Mouse (Mus musculus) C2C12 (cell line): ENCODE measurements around the gene Sp6. TPM values are rescaled to one million over a fixed set of nuclear protein-coding genes. Genes with fewer than 3 reads are reported as not detected.
A peak's percentile ranks its signal among the peaks of the same experiment; 100 is the strongest.

Experiments used
- H3K27me3 ChIP-seq: one replicate; pipeline ENCODE4 v1.6.1; 2011; ENCODE audit not compliant: control insufficient read depth, insufficient read depth, insufficient read length
- H3K36me3 ChIP-seq: one replicate; pipeline ENCODE4 v1.6.1; 2011; ENCODE audit not compliant: control insufficient read depth, insufficient read depth
- H3K4me3 ChIP-seq: one replicate; pipeline ENCODE4 v1.5.1; 2011; ENCODE audit warnings: mild to moderate bottlenecking, control low read depth; ENCODE audit not compliant: poor library complexity, insufficient read depth, severe bottlenecking
- H3K79me2 ChIP-seq: one replicate; pipeline ENCODE4 v1.6.1; 2011; ENCODE audit not compliant: control insufficient read depth, insufficient read depth
- H3K79me3 ChIP-seq: one replicate; pipeline ENCODE4 v1.6.1; 2011; ENCODE audit warnings: low read depth, control low read depth
- H3ac ChIP-seq: one replicate; pipeline ENCODE3; 2011; ENCODE audit warnings: low read depth; ENCODE audit not compliant: control insufficient read depth, insufficient read length
- CEBPB ChIP-seq: IDR thresholded peaks from one replicate; pipeline ENCODE4 v1.6.1; 2011; ENCODE audit warnings: low read depth, mild to moderate bottlenecking, control low read depth, moderate library complexity
- CTCF ChIP-seq: IDR thresholded peaks from one replicate; pipeline ENCODE4 v1.5.1; 2011; ENCODE audit not compliant: control insufficient read depth, insufficient read depth, insufficient read length
- FOSL1 ChIP-seq: IDR thresholded peaks from one replicate; pipeline ENCODE4 v1.8.0; 2011; ENCODE audit warnings: mild to moderate bottlenecking, low read length; ENCODE audit not compliant: poor library complexity, insufficient read depth, severe bottlenecking
- MAX ChIP-seq: IDR thresholded peaks from one replicate; pipeline ENCODE4 v1.6.1; 2011; ENCODE audit warnings: mild to moderate bottlenecking, control low read depth
- MYOD1 ChIP-seq: IDR thresholded peaks from one replicate; pipeline ENCODE4 v1.6.1; 2011; ENCODE audit warnings: low read depth; ENCODE audit not compliant: control insufficient read depth, insufficient read length
- MYOG ChIP-seq: IDR thresholded peaks from one replicate; pipeline ENCODE4 v1.6.1; 2011; ENCODE audit not compliant: control insufficient read depth, insufficient read length; ENCODE audit errors: extremely low read depth
- USF1 ChIP-seq: IDR thresholded peaks from one replicate; pipeline ENCODE4 v1.6.1; 2011; ENCODE audit warnings: low read depth, mild to moderate bottlenecking, control low read depth, moderate library complexity
- long read RNA-seq, 2 experiments: library from polyadenylated mRNA; unstranded; transcript quantifications; one replicate each; pipeline ENCODE4 v2.0.0; 2019 to 2020
- polyA plus RNA-seq: library from polyadenylated mRNA; unstranded; fragments of >200 nt; fragmentation: generic; extraction: Trizol; gene quantifications from one replicate; pipeline ENCODE4 v1.2.1, GENCODE M21; 2012; ENCODE audit warnings: missing spikeins

The Sp6 gene
- polyA plus RNA-seq = 5.5 TPM
- long read RNA-seq, experiment 1 = 0 reads
- long read RNA-seq, experiment 2, transcript Sp6-202 (2 exons, 3,621 nt) = major isoform, 27 of 34 reads
- long read RNA-seq, experiment 2, partial matches to known transcripts = 0 of 34 reads
- long read RNA-seq, experiment 2, other reads (novel, unspliced or antisense) = 7 of 34 reads

GRCm38 (mm10) chr11:97013121-97013670 is at the start of gene Sp6:
TSS of gene Sp6 (plus strand) at chr11:97013394.
- Histone ChIP-seq H3K4me3 (no peak within 1 kb of the TSS), H3K36me3 (no peaks in the 10 kb centered on the region), H3K27me3 (peaks cover 3% of the 10 kb centered on the region), H3K79me3 (no peaks in the 10 kb centered on the region), H3K79me2 (no peaks in the 10 kb centered on the region), H3ac (no peak within 1 kb of the TSS)
- no peak for TF ChIP-seq CEBPB
- no peak for TF ChIP-seq FOSL1
- no peak for TF ChIP-seq USF1
- no peak for TF ChIP-seq MAX
- TF ChIP-seq MYOD1 = no peak
- no peak for TF ChIP-seq MYOG
- TF ChIP-seq CTCF = no peak

GRCm38 (mm10) chr11:96963580-96963979 is 49.6 kb upstream of the Sp6 start:
- TF ChIP-seq USF1 (no peak), CTCF (peak; percentile 71), MAX (no peak)
- H3ac ChIP-seq = no peak overlapping the region

GRCm38 (mm10) chr11:96966172-96966571 is 47.0 kb upstream of the Sp6 start:
- H3K27me3 ChIP-seq = no peaks in the 10 kb centered on the region
- no peak for TF ChIP-seq MYOD1
- no peak overlapping the region for H3K4me3 ChIP-seq
- H3K79me2 ChIP-seq = peaks cover 46% of the 10 kb centered on the region
- no peak overlapping the region for H3ac ChIP-seq
- peaks cover 12% of the 10 kb centered on the region for H3K36me3 ChIP-seq
- peaks cover 21% of the 10 kb centered on the region for H3K79me3 ChIP-seq

More at GRCm38 (mm10) chr11:96963580-96963979, 49.6 kb upstream of the Sp6 start:
- no peak overlapping the region for H3K4me3 ChIP-seq
- peaks cover 24% of the 10 kb centered on the region for H3K79me2 ChIP-seq
- no peaks in the 10 kb centered on the region for H3K27me3 ChIP-seq
- H3K36me3 ChIP-seq = peaks cover 36% of the 10 kb centered on the region
- H3K79me3 ChIP-seq = peaks cover 9% of the 10 kb centered on the region

- Histone ChIP-seq H3ac (no peak overlapping the region), H3K27me3 (no peaks in the 10 kb centered on the region), H3K36me3 (peaks cover 10% of the 10 kb centered on the region), H3K79me2 (peaks cover 54% of the 10 kb centered on the region), H3K79me3 (peaks cover 28% of the 10 kb centered on the region), H3K4me3 (no peak overlapping the region)
- TF ChIP-seq MAX = no peak
- TF ChIP-seq MYOD1 = no peak
- peak; percentile 83 for TF ChIP-seq CEBPB
- TF ChIP-seq USF1 = no peak
- TF ChIP-seq CTCF = no peak
- TF ChIP-seq FOSL1 = no peak
These were observed 46.2 kb upstream of the Sp6 start for GRCm38 (mm10) chr11:96966914-96967543.

- TF ChIP-seq FOSL1 (no peak), CEBPB (no peak), CTCF (no peak), USF1 (no peak), MAX (no peak)
- no peak overlapping the region for H3K4me3 ChIP-seq
- peaks cover 5% of the 10 kb centered on the region for H3K36me3 ChIP-seq
- peaks cover 32% of the 10 kb centered on the region for H3K79me3 ChIP-seq
- H3ac ChIP-seq = peak overlapping the region; percentile 41
- H3K79me2 ChIP-seq = peaks cover 61% of the 10 kb centered on the region
- no peaks in the 10 kb centered on the region for H3K27me3 ChIP-seq
These were observed 45.5 kb upstream of the Sp6 start for GRCm38 (mm10) chr11:96967544-96968269.

GRCm38 (mm10) chr11:96968476-96968875 is 44.7 kb upstream of the Sp6 start:
- Histone ChIP-seq H3K27me3 (no peaks in the 10 kb centered on the region), H3K79me3 (peaks cover 36% of the 10 kb centered on the region), H3K4me3 (no peak overlapping the region), H3ac (no peak overlapping the region), H3K79me2 (peaks cover 67% of the 10 kb centered on the region), H3K36me3 (no peaks in the 10 kb centered on the region)
- TF ChIP-seq MYOD1 (no peak), MYOG (no peak), USF1 (no peak), FOSL1 (no peak), MAX (no peak), CTCF (no peak), CEBPB (no peak)
